Mouse (Mus musculus) central nervous system, embryonic 18 days (tissue): ENCODE results near the gene Olfr1261. TPM values are rescaled to one million over a fixed set of nuclear protein-coding genes. Genes with fewer than 3 reads are reported as not detected.

ENCODE experiments used
- polyA plus RNA-seq: library from polyadenylated mRNA; depleted of rRNA; stranded (reverse); fragments of >200 nt; gene quantifications from 2 replicates; pipeline ENCODE4 v1.2.3, GENCODE M21; 2012; rRNA removed

Gene Olfr1261
- polyA plus RNA-seq: not detected in 2 replicates

DNA sequence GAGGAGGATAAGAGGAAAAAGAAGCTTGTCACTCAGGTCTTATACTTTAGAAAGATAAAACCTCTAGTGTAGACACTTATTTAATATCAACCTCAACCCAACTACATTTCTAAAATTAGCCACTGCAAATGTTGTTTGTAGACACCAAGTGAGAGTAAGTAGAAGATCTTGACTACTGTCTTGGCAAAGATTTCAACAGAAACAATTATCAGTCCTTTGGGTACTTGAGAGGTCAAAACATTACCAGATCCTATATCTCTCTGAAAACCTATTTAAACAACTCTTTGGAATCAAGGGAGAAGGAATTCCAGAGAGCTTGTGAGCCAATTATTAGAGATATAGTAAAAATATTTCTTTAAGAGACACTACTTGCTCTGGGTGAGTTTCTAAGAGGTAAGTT lies at the start of gene Olfr1261:
Gene Olfr1261, plus strand, starts transcription at position 301 of the 400 bp plus-strand sequence.

DNA sequence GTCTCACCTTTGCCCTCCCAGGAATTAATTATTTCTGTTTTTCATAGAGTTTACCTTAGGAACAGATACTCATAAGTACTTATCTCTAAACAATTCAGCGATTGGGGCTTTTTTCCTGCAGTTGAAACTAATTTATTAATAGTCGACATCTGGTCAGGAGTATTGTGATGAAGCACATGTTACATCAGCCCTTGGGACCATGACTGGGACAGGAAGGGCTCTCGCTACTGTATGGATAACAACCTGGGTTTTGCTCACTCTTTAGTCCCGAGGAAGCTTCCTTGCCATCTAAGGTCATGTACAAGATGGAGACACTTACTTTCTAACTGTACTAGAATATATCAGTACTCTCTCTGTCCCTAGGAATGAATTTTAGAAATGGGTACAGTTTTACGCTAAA lies 42.5 kb upstream of the Olfr1261 start, which contains the start of gene Olfr1259:
Gene Olfr1259, minus strand, starts transcription at position 101 of the 400 bp plus-strand sequence.

DNA sequence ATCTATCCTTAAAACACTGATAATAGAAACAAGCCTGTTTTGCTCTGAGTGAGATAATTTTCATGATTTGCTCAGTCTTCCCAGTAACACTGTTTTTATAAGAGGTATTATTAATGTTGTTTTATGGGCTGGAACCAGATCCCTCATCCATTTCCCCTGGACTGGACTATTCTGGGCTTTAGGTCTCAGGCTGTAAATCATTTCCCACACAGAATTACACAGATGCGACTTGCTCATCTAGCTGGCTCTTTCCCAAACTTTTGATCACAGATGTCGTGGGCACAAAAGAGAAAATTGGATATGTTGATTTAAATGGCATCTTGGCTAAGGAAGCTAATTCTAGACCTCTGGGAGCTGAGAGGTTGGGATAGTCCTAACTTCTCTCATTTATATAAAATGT lies 16.8 kb upstream of the Olfr1261 start, which contains the start of gene Olfr1260:
Gene Olfr1260, plus strand, starts transcription at position 157 of the 400 bp plus-strand sequence.

DNA sequence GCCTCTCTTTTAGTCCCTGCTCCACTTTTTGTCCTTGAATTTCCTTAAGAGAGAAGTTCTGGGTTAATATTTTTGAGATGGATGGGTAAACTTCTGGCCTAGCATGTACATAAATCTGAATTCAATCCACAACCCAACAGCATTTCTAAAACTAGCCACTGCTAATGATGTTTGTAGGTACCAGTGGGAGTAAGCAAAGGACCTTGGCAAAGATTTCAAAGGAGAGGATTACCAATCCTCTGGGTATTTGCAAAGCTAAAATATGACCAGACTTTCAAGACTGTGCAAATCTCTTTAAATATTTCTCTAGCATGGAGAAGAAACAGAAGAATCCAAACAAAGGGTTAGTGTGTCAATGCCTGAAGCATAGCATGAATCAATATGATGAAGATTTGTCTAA lies 8.8 kb downstream of the Olfr1261 start, which contains the start of gene Olfr1262:
Gene Olfr1262, plus strand, starts transcription at position 301 of the 400 bp plus-strand sequence.

DNA sequence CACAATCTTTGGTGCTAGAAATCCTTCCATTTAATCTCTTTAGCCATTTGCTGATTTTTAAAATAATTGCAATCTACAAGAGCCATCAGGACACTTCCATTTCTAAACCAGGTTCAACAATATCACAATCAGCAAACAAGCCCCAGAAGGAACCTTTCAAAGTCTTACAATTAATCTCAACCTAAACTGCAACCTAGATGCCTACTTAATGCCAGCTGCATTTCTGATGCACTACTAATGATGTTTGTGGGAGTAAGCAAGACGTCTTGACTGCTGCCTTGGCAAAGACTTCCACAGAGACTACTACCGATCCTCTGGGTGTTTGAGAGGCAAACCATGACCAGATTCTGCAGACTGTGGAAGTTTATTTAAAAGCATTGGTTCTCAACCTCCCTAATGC lies 20.8 kb downstream of the Olfr1261 start, which contains the start of gene Olfr1263:
Gene Olfr1263, plus strand, starts transcription at position 301 of the 400 bp plus-strand sequence.

DNA sequence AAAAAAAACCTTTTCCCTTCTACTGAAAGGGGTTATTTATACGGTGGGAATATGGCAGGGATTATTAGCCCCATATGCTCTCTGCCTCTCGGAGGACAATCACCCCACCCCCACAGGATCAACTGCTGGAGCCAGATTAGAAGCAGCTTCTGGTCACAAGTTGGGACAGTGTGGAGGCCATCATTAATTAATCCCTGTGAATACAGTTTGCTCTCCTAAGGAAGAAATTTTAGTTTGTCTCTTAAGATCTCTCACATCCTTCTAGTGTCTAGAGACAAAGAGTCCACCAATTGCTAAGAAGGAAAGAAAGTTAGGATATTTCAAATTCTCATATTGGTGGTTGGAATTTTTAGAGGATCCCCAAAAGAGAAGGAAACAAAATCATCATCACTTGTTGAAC lies 34.5 kb downstream of the Olfr1261 start, which contains the start of gene Olfr1264:
Gene Olfr1264, minus strand, starts transcription at position 101 of the 400 bp plus-strand sequence.

DNA sequence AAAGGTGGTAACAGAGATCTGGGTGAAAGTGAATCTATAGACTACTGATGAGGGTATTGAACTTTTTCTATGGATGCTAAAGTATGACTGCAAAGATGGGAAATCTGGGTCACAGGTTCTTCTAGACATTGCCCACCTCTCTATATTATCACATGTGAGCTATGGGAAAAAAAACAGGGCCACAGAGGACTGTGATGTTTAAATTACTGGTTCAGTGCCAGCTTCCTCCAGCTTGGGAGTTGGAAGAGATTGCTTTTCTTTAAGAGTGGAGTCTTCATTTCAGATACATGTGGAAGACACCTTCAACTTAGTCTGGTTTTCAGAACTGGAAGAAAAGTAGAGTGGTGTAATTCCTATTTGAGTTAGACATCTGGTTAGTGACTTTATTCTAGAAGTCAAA lies 44.0 kb downstream of the Olfr1261 start, which contains the start of gene Olfr1265:
Gene Olfr1265, plus strand, starts transcription at position 301 of the 400 bp plus-strand sequence.

Other genes starting within 250 kb of the Olfr1261 start
- not detected in 2 replicates for gene Olfr1253, start 234.1 kb upstream of the Olfr1261 start, polyA plus RNA-seq
- gene Olfr1254, start 197.6 kb upstream of the Olfr1261 start, polyA plus RNA-seq: not detected in 2 replicates
- gene Olfr1255, start 179.2 kb upstream of the Olfr1261 start, polyA plus RNA-seq: not detected in 2 replicates
- not detected in 2 replicates for gene Olfr1256, start 149.7 kb upstream of the Olfr1261 start, polyA plus RNA-seq
- 0.14 TPM in 1 of 2 replicates, not detected in the other for gene Olfr48, start 143.0 kb upstream of the Olfr1261 start, polyA plus RNA-seq
- gene Olfr1257, start 112.8 kb upstream of the Olfr1261 start, polyA plus RNA-seq: not detected in 2 replicates
- gene Olfr1258, start 63.9 kb upstream of the Olfr1261 start, polyA plus RNA-seq: not detected in 2 replicates
- 0.01 and 0.09 TPM in 2 replicates for gene Olfr1259, start 42.6 kb upstream of the Olfr1261 start, polyA plus RNA-seq
- gene Olfr1260, start 16.9 kb upstream of the Olfr1261 start, polyA plus RNA-seq: not detected in 2 replicates
- gene Olfr1262, start 8.9 kb downstream of the Olfr1261 start, polyA plus RNA-seq: not detected in 2 replicates
- gene Olfr1263, start 20.9 kb downstream of the Olfr1261 start, polyA plus RNA-seq: not detected in 2 replicates
- not detected in 2 replicates for gene Olfr1264, start 34.4 kb downstream of the Olfr1261 start, polyA plus RNA-seq
- gene Olfr1265, start 44.1 kb downstream of the Olfr1261 start, polyA plus RNA-seq: not detected in 2 replicates
- not detected in 2 replicates for gene Olfr140, start 72.4 kb downstream of the Olfr1261 start, polyA plus RNA-seq
- gene Olfr1269, start 130.2 kb downstream of the Olfr1261 start, polyA plus RNA-seq: not detected in 2 replicates
- gene Olfr32, start 151.1 kb downstream of the Olfr1261 start, polyA plus RNA-seq: 0.04 and 0.10 TPM in 2 replicates
- gene Olfr1270, start 161.9 kb downstream of the Olfr1261 start, polyA plus RNA-seq: 0.10 TPM in 1 of 2 replicates, not detected in the other
- gene Olfr1506, start 233.3 kb downstream of the Olfr1261 start, polyA plus RNA-seq: not detected in 2 replicates